Mouse (Mus musculus): Measurements from ENCODE around the gene Mbtd1.
"Not testable (repeated sequence)": the region's sequence is repeated elsewhere in the genome, so short reads cannot be mapped to it uniquely, and the experiment has no call there.

Mbtd1 gene

DNA sequence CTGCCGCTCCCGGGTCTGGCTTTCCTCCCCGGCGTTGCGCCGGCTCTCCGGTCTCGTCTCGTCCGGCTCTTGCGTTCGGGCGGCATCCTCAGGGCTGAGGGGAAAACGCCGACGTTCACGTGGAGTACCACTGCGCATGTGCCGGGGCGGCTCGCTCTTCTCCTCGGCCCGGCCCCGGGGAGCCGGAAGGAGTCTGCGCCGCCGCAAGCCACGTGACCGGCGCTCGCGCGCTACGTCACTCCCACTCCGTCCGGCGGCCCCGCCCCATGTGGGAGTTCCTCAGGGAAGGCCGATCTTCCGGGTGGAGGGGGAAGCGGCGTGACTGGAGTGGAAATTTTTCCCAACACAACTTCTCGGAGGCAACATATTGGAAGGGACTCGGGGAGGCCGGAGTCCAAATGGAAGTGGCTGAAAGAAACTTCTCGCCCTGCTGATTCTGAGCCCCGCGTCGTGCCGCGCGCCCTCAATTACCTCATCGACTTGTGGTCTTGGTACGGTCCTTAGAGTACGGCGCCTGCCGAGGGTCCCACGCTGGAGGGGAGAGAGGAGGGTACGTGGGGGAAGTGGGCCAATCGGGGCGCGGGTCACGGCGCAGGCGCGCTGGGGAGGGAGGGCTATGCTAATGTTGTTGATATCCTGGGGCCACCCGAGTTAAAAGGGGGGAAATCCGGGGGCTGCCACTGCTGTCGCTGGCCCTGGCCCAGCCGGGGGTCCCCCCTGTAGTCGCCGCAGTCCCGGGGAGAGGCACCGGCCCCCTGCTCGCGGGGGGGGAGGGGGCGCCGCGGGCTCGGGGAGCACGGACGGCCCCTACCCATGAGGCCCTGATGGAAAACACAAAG lies at the start of gene Mbtd1, which contains the start of gene Utp18:
Mbtd1 (plus strand) TSS at position 281 of the 839 bp plus-strand sequence.
Utp18 (minus strand) TSS at position 195 of the 839 bp plus-strand sequence.
- DNase-seq = peak; percentile 99

DNA sequence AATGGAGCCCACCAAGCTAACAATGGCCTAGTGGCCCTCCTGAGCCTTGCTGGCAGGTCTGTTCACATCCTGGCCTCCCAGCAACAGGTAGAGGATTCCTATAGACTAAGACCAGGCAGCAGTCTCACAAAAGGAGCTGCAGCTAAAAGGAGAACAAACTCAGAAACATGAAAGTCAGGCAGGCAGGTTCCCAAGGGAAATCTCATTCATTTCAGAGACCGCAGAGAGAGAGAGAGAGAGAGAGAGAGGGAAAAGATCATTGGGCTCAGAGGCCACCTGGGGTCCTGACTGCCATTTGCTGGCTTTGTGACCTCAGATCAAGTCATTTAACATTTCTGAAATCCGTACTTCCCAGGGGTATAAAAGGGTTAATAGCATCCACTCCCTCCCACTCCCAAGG lies 38.3 kb upstream of the Mbtd1 start:
- DNase-seq = no peak

DNA sequence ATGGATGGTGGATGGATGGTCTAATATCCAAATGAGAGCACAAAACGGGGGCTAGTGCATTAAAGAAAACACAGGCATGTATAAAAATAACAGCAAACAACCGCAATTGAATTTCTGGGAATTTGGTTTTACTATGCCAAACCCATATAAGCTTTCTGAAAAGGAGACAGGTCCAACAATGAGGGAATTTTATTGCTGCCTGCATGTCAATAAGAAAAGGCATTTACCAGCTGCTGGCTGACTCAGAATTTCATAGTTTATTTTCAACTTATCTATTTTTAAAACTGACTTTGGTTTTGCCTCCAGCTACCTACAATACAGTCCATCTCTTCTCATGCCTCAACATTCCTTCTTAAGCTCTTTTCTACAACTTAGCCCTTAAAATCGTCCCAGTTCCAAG lies 33.1 kb upstream of the Mbtd1 start:
- no peak for DNase-seq

DNA sequence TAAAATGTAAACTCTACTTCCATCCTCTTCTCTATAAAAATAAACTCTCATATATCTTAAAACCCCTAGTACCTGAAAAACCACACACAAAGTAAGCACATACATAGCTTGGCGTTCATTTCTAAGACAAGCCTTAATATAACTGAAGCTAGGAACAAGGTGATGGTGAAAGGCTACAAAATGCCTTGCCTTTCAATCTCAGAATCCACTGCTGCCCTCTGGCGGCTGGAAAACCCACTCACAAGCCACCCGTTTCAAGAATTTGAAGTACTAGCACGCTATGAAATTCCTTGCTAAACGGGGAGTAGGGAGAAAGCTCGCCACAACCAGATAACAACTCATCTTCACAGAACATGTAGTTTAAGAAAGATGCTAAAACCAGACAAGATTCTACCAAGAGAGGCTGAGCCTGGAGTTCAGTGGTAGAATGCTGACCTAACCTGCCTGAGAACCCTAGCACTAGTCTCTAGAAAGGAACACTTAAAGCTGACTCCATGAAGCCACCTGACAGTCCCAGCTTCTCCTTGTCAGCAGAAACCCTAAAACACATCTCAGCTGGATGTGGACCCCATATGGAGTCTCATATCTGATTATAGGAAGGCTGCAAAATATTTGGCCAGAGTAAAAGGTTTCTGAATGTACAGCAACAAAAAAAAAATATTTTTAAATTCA lies 29.2 kb upstream of the Mbtd1 start:
- peak; percentile 79 for DNase-seq

DNA sequence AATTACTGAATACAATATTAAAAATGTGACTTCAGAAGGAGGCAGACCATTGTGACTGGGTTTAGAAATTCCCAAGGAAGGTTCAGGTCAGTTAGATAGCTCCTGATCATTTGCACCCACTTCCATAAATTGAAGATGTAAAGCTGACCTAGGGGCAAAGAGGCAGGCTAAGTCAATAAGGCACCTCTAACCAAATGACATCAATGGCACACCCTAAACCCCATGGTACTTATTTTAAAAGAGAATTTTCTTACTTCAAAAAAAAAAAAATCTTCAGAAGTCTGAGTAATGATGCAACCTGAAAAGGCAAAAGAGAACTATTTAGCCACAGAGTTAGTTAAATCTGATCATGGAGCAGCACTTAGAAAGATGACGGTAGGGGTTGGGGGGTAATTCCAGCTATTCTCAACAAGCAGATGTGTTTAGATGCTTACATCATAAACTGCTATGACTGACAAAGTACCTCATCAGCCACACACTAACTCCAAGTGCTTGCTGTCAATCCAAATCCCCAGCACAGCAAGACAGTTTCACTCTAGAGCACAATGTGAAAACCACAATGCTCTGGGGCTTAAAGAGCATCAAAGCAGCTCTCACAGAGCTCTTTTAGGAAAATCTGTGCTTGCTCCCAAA lies 25.0 kb upstream of the Mbtd1 start:
- no peak for DNase-seq

DNA sequence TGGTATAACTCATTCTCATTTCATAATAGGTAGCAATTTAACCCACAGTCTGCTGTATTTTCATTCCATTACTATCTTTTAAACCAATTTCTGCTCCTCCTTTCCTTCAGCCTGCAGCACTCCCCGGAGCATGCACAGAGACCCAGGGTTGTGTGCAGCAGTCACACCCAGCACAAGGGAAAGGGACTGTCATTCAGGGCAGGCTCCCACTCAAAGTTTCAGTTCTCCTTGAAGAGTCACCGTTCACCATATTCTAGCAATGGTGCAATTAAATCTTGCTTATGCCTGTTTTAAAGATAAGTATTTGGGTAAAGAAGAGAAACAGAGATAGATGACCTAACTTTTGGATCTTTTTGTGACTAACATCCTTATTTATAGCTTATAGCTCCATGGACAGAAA lies 24.5 kb upstream of the Mbtd1 start:
- no peak for DNase-seq

DNA sequence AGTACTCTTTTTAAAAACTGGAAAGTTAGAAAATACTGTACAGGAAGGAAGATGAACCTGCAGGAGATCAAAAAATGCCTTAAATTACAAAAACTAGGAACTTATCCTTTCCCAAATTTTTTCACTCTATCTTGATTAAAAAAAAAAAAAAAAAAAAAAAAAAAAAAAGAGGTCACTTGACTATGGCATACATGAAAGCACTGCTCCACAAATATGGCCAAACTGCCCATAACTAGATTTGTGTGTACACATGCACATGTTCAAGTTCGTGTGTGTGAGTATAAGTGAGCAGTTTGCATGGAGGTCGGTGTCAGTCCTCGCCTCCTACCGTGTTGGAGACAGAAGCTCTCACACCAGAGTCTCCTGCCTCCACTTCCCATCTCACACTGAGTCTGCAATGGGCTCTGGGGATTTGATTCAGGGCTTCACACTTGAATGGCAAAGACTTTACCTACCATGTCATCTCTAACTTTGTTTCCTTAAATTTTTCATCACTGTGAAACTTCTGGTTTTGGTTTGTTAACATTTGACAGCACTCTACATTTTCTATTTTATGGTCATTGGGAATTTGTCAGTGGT lies 23.5 kb upstream of the Mbtd1 start:
- DNase-seq = no peak

DNA sequence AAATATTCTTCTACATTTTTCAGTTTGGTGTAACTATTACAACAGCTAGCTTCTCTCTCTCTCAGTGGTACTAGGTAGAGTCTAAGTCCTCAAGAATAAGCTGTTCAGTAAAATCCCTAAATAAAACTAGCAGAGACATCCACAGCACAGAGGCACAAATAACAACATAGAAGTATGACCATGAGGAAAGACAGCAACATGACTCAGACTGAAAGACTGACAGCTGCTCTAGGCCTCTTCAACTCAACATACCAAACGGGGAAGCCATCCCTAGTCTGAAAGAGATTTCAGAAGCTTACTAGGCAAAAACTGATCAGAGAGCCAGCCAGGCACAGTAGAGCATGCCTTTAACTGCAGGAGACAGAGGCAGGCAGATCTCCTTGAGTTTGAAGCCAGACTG lies 23.0 kb upstream of the Mbtd1 start:
- no peak for DNase-seq

DNA sequence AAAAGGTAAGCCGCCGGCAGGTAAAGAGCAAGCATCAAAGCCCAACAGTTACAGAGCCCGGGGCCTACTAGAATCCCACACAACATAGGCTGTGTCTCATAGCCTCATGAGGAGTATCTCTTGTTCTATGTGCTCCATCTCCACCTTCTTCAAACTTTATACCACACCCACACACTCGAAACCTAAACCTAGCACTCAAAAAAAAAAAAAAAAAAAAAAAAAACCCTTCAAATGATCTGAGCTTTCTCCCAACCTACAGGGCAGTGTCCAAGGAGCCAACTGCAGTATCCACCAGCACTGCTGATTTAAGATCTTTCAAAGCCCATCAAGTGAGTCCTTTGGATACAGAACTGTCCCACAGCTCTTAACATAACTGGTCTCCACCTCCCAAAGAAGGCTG lies 1.6 kb upstream of the Mbtd1 start:
- no peak for DNase-seq

DNA sequence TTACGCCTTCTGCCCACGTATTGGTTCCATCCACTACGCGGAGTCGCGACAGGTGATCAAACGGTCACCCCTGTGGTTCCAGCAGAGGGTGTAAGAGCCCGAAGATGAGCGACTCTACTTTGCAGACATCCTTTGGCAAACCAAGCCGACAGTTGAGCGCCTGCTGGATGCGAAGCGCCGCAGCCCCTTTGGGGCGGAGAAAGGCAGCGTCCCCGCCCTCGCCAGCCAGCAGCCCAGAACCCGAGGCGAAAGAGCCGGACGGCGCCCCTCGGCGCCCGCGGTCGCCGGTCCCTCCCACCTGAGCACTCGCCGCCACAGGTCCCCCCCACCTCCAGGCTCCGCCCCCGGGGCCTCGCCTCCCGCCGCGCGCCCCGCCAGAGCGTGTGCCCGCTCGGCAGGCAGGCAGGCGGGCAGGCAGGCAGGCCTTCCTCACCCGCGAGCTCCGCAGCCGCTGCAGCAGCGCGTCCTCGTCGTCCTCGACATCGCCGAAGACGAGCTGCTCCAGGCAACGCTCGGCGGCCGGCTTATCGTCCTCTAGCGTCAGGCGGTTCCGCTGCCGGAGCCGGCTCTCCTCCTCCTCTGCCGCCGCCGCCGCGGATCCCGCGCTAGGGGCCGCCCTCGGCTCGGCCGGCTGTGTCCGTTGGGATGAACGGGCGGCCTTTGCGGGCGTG lies 616 bp upstream of the Mbtd1 start:
- DNase-seq = peak; percentile 61

DNA sequence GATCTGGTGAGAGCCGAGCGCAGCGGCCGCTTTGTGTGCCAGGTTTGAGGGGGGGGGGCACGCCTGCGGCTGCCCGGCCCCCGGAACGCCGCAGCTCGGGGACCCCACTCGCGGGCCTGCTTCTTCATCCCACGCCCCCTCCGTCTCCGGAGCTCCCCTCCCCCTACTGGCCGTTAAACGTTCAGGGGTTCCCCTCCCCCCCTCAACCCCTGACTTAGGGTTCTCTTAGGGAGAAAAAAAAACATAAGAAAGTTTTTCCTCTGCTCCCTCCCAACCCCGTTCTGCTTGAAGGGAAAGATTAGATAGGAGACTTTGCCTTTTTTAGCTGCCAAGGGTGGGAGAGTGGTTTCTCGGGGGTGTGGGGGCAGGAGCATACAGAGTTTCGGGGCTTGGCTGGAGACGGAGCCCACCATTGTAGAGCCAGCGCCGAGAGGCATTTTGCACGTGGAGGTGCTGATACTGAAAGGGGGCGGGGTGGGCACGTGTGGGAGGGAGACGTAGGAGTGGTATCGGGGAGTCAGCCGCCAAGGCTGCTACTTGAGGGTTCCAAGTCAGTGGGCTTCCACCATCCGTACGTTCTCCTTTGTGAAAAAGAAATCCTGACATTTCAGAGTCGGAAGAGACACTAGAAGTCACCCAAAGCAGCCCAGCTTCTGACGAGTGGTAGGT lies 893 bp downstream of the Mbtd1 start:
- peak; percentile 1 for DNase-seq

DNA sequence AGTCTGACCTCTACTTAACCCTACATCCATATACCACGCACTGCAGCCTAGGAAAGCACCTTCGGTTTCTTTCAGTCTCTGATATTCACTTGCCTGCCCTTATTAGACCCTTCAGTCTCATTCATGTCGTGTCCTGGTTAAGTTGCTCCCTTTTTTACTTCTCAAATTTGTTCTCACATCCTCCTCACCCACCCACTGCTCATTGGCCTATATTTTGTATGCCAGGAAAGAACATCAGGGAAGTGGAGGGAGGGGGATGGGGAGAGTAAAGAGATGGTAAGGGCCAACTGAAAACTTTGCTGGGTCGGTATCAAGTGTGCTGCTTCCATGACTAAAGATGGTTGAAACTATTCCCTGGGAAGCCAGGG lies 1.4 kb downstream of the Mbtd1 start:
- DNase-seq = peak; percentile 1

DNA sequence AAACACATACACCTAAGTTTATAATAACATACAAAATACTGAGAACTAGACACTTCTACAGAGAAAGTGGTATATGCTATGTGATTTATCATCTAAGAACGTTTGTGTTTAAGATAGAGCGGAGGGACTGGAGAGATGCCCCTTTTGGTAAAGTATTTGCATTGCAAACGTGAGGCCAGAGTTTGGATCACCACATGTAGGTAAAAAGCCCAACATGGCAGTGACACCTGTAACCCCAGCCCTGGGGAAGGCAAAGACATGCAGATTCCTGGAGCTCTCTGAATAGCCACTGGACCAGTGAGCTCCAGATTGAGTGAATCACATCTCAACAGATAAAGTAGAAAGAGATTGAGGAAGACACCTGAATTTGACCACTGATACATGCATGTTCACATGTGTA lies 12.1 kb downstream of the Mbtd1 start:
- no peak for DNase-seq

DNA sequence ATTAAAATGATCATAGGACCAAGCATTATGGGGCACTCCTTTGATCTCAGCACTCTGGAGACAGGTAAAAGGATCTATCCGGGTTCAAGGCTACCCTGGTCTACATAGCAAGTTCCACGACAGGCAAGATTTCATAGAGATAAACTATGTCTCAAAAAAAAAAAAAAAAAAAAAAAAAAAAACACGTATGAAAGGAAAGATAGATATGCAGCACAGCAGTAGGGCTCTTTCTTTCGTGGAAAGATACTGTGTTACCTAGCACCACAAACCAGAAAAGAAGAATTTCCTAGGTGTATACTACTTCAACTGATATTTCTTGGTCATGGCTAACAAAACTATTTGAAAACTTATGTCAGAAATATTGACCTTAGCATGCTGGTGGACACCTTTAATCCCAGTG lies 21.2 kb downstream of the Mbtd1 start:
- DNase-seq = no peak

DNA sequence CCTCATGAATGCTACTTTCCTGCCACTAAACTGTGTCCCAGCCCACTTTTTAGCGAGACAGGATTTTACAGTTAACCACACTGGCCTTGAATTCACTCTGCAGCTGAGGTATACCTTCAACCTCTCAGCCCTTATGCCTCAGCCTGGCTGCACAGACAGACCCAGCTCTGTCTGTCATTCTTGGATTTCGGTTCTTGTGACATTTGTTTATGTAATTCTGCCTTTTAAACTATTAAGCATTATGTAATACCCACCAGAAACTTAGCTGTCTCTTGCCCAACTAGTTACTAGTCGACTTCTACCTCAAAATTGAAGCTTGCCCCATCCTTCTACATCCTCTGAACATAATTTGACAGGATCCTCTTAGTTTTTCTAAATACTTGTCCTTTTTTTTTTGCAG lies 22.2 kb downstream of the Mbtd1 start:
- DNase-seq = no peak

DNA sequence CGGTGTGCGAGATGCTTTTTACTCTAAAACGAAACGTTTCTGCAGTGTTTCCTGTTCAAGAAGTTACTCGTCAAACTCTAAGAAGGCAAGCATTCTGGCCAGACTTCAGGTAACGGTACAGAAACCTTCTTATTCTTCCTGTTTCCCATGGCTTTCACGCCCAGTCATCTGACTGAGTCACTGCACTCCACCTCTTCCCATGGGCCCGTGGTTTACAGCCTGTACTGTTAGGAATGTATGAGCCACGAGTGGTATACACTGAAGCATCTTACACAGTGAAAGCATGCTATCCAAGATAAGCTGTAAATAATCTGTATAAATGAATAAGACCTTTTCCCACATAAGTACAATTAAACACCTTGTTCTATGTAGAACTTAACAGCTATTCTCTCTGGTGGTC lies 23.2 kb downstream of the Mbtd1 start:
- DNase-seq = no peak

DNA sequence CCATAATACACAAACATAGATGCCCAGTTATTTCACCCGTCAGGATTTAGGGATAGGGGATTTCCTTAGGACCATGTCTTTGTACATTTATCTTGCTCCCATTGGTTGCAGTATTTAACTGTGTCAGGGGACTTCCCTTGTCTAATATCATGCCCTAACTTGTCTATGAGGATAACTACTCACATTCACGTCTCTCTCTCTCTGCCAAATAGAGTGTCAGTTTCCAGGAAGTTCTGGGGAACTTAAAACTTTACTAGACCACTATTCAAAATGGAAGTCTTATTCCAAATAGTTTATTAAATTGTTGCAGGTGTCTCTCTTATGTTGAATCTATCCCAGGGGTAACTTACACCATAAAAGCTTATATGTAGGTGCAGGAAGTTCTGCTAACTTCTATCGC lies 26.0 kb downstream of the Mbtd1 start:
- DNase-seq = no peak

DNA sequence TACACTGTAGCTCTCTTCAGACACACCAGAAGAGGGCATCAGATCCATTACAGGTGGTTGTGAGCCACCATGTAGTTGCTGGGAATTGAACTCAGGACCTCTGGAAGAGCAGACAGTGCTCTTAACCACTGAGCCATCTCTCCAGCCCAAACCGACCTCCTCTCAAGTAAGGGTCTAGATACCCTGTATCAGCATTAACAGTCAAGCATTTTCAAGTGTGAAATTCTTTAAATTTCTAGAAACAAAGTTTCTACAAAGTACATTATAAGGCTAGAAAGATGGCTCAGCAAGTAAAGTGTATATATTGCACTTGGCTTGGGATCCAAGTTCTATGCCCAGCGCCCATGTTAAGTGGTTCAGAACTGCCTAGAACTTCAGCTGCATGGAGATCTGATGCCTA lies 29.4 kb downstream of the Mbtd1 start:
- DNase-seq = not testable (repeated sequence)

DNA sequence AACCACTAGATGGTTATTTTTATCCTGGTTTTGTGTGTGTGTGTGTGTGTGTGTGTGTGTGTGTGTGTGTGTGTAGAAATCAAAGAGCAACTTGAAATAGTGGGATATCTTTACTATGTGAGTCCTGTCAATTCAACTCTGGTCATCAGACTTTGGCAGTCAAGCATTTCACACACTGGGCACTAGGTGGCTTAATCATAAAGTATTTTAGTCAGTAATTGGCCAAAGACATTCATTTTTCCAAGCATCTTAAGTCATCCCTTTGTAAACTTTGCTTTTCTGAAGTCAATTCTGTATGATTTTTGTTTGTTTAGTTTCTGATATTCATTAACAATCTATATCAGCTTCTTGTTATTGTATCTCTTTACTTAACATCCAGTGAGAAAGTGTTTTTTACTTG lies 43.5 kb downstream of the Mbtd1 start:
- DNase-seq = no peak

DNA sequence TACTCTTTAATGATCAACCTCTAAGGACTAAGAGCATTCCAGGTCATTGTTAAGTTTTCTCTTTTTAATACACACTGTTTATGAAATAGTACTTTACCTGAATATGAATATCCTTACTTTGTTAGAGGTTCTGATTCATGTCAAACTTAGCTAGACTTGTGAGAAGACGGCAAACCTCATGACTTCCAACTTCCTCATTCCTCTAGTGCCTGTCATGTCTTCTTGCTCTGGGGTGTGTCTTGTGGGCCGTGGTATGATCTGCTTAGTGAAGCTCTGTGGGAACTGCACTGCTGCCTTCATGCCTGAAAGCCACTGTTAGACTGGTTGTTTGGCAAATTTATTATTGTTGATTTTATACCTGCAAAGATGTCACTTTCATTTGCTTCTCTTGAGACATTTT lies 55.3 kb downstream of the Mbtd1 start:
- DNase-seq = no peak

DNA sequence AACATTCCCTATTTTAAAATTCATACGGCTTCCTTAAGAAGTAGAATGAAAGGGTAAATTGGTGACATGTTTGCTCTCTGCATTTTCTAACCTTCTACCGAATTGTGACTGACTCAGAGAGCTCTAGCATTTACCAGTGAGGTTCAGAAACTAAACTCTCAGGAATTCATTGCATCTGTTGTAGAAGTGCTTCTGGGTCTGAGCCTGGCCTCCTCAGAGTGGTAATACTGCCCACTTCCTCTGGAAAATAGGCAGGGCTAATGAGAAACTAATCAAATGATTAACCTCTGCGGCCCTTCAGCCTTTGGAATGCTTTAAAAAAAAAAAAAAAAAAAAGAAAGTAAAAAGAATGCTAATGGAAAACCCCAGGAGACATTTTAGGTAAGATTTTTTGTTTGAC lies 59.3 kb downstream of the Mbtd1 start:
- no peak for DNase-seq

DNA sequence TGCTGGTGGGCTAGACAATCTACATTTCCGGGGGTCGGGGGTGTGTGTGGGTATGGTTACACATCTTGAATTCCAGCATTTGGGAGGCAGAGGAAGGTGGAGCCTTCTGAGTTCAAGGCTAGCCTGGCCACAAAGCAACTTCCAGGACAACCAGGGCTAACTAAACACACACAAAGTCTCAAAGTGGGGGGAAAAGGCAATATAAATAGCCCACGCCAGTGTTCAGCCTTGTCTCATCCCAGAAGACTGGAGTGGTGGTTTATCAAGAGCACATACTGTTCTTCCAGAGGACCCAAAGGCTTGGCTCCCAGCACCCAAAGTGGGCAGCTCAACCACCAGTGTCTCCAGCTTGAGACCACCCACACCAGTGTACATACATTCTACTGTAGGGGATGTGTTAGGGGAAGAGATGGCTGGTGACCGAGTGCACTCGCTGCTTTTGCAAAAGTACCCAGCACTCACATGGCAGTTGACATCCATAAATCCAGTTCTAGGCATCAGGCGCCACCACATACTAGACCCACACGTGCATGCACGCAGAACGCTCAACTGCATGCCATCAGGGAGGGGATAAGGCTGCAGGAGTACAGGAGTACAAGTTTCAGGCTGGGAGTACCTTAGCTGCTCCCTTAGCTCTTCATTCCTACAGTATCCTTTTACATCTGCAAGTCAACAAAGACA lies 63.4 kb downstream of the Mbtd1 start:
- DNase-seq = no peak

Data from lung, postnatal 14 days (tissue).